Mouse (Mus musculus) CH12.LX (cell line): ENCODE results near the gene Serp1. TPM values are rescaled to one million over a fixed set of nuclear protein-coding genes. Genes with fewer than 3 reads are reported as not detected.
A peak's percentile ranks its signal among the peaks of the same experiment; 100 is the strongest.

Experiments
- DNase-seq: peaks from one replicate; pipeline ENCODE4 v3.0.0-alpha.2; 2013; ENCODE audit errors: extremely low read depth
- H3K27ac ChIP-seq: 2 replicates; pipeline ENCODE4 v1.5.1; 2012; ENCODE audit warnings: low read depth, mild to moderate bottlenecking, control low read depth, moderate library complexity; ENCODE audit not compliant: insufficient read depth
- H3K27me3 ChIP-seq: replicated peaks from 2 replicates; pipeline ENCODE3; 2012; ENCODE audit warnings: inconsistent platforms
- H3K36me3 ChIP-seq, 2 experiments: replicated peaks in 1 of 2; 2 replicates each; pipeline versions ENCODE3 to v1.6.1; 2012; ENCODE audit warnings: inconsistent platforms in 1 of 2, low read length in 1 of 2, mild to moderate bottlenecking in 1 of 2, mixed read lengths in 1 of 2, moderate library complexity in 1 of 2; ENCODE audit not compliant: control insufficient read depth in 1 of 2, insufficient read depth in 1 of 2
- H3K4me1 ChIP-seq, 2 experiments: 2 replicates each; pipeline ENCODE4 v1.6.1; 2012; ENCODE audit warnings: inconsistent platforms in 1 of 2, moderate library complexity in 1 of 2; ENCODE audit not compliant: insufficient read depth in 2 of 2, control insufficient read depth in 1 of 2
- H3K4me2 ChIP-seq: 2 replicates; pipeline ENCODE4 v1.6.1; 2012; ENCODE audit warnings: low read depth, mild to moderate bottlenecking, control low read depth; ENCODE audit not compliant: poor library complexity, insufficient read depth, severe bottlenecking
- H3K4me3 ChIP-seq, 3 experiments: fragments of 150-350 bp in 1 of 3; sonication (generic) in 1 of 3; replicated peaks in 1 of 3; 2 replicates each; pipeline versions ENCODE3 to v1.5.1; 2011 to 2012; ENCODE audit warnings: low read depth in 2 of 3, low read length in 2 of 3, mild to moderate bottlenecking in 2 of 3, moderate library complexity in 2 of 3, control low read depth in 1 of 3, improper control_type of control experiment in 1 of 3, inconsistent platforms in 1 of 3, mixed read lengths in 1 of 3; ENCODE audit not compliant: poor library complexity in 1 of 3
- H3K79me2 ChIP-seq: replicated peaks from 2 replicates; pipeline ENCODE4 v1.6.1; 2012; ENCODE audit warnings: mild to moderate bottlenecking, moderate library complexity; ENCODE audit not compliant: control insufficient read depth, poor library complexity, insufficient read depth, severe bottlenecking; ENCODE audit errors: extremely low read depth
- H3K9ac ChIP-seq: 2 replicates; pipeline ENCODE4 v1.6.1; 2012; ENCODE audit warnings: low read depth, mild to moderate bottlenecking, control low read depth, moderate library complexity; ENCODE audit not compliant: insufficient read depth
- H3K9me3 ChIP-seq: replicated peaks from 2 replicates; pipeline ENCODE3; 2012; ENCODE audit warnings: low read length, inconsistent platforms, mixed read lengths
- CHD1 ChIP-seq: IDR thresholded peaks from 2 replicates; pipeline ENCODE4 v1.6.1; 2012; ENCODE audit warnings: low read depth, low read length, improper control_type of control experiment, inconsistent platforms
- CHD2 ChIP-seq: IDR thresholded peaks from 2 replicates; pipeline ENCODE4 v1.6.1; 2011; ENCODE audit warnings: low read length, improper control_type of control experiment
- CTCF ChIP-seq, 2 experiments: IDR thresholded peaks in 1 of 2; conservative IDR thresholded peaks in 1 of 2; 2 replicates each; pipeline ENCODE4 v1.5.1; 2011 to 2012; ENCODE audit warnings: low read depth in 2 of 2, low read length in 2 of 2, improper control_type of control experiment in 1 of 2, inconsistent platforms in 1 of 2, mild to moderate bottlenecking in 1 of 2, moderate library complexity in 1 of 2
- ELF1 ChIP-seq: IDR thresholded peaks from 2 replicates; pipeline ENCODE4 v1.6.1; 2014; ENCODE audit warnings: low read depth, mild to moderate bottlenecking, inconsistent platforms, low read length, improper control_type of control experiment
- GABPA ChIP-seq: IDR thresholded peaks from 2 replicates; pipeline ENCODE4 v1.6.1; 2012; ENCODE audit warnings: low read depth, low read length, improper control_type of control experiment, inconsistent platforms; ENCODE audit not compliant: insufficient replicate concordance
- HCFC1 ChIP-seq: IDR thresholded peaks from 2 replicates; pipeline ENCODE4 v1.6.1; 2012; ENCODE audit warnings: low read depth, mild to moderate bottlenecking, inconsistent platforms, low read length, improper control_type of control experiment
- IRF4 ChIP-seq: IDR thresholded peaks from 2 replicates; pipeline ENCODE4 v1.6.1; 2014; ENCODE audit warnings: low read depth, mild to moderate bottlenecking, inconsistent platforms, low read length, improper control_type of control experiment
- KAT2A ChIP-seq: IDR thresholded peaks from 2 replicates; pipeline ENCODE4 v1.6.1; 2012; ENCODE audit warnings: low read length, improper control_type of control experiment, inconsistent platforms; ENCODE audit not compliant: insufficient replicate concordance
- MAFK ChIP-seq: IDR thresholded peaks from 2 replicates; pipeline ENCODE4 v1.6.1; 2011; ENCODE audit warnings: low read length, improper control_type of control experiment; ENCODE audit not compliant: insufficient replicate concordance
- NELFE ChIP-seq: IDR thresholded peaks from 2 replicates; pipeline ENCODE4 v1.6.1; 2011; ENCODE audit warnings: low read depth, low read length, improper control_type of control experiment
- NRF1 ChIP-seq: IDR thresholded peaks from 2 replicates; pipeline ENCODE4 v1.6.1; 2014; ENCODE audit warnings: low read depth, mild to moderate bottlenecking, inconsistent platforms, low read length, improper control_type of control experiment, moderate library complexity
- PAX5 ChIP-seq: IDR thresholded peaks from 2 replicates; pipeline ENCODE4 v1.6.1; 2012; ENCODE audit warnings: low read length, inconsistent platforms, mixed read lengths
- POLR2A ChIP-seq: IDR thresholded peaks from 2 replicates; pipeline ENCODE4 v1.6.1; 2011; ENCODE audit warnings: low read depth, mild to moderate bottlenecking, improper control_type of control experiment, low read length
- POLR2AphosphoS2 ChIP-seq: IDR thresholded peaks from 2 replicates; pipeline ENCODE4 v1.6.1; 2011; ENCODE audit warnings: low read depth, low read length, improper control_type of control experiment
- RAD21 ChIP-seq: IDR thresholded peaks from 2 replicates; pipeline ENCODE4 v1.6.1; 2011; ENCODE audit warnings: low read depth, mild to moderate bottlenecking, low read length, improper control_type of control experiment, moderate library complexity
- RCOR1 ChIP-seq: conservative IDR thresholded peaks from 2 replicates; pipeline ENCODE4 v1.6.1; 2012; ENCODE audit warnings: low read depth, mild to moderate bottlenecking, inconsistent platforms, low read length, improper control_type of control experiment
- SMC3 ChIP-seq: IDR thresholded peaks from 2 replicates; pipeline ENCODE4 v1.6.1; 2011; ENCODE audit warnings: low read depth, low read length, improper control_type of control experiment
- TCF12 ChIP-seq: IDR thresholded peaks from 2 replicates; pipeline ENCODE4 v1.6.1; 2014; ENCODE audit warnings: low read depth, mild to moderate bottlenecking, inconsistent platforms, low read length, improper control_type of control experiment
- ZC3H11A ChIP-seq: IDR thresholded peaks from 2 replicates; pipeline ENCODE4 v1.6.1; 2012; ENCODE audit warnings: low read depth, mild to moderate bottlenecking, inconsistent platforms, low read length, improper control_type of control experiment
- ZNF384 ChIP-seq: IDR thresholded peaks from 2 replicates; pipeline ENCODE4 v1.6.1; 2012; ENCODE audit warnings: low read depth, low read length, improper control_type of control experiment, inconsistent platforms
- dilution Hi-C: fragments of 300-500 bp; cut with MboI; formaldehyde crosslinking; loops from 2 replicates; pipeline ENCODE4 v1.14.3; 2020; ENCODE audit warnings: low sequenced_read_pairs; ENCODE audit not compliant: extremely low pct_unique_long_range_greater_than_20kb, extremely low pct_ligation_motif_present
- in situ Hi-C: fragments of 300-500 bp; cut with MboI; formaldehyde crosslinking; loops from 3 replicates; pipeline ENCODE4 v1.14.3; 2019; ENCODE audit warnings: low sequenced_read_pairs, low pct_ligation_motif_present, low pct_unique_long_range_greater_than_20kb, mixed read lengths
- polyA plus RNA-seq: library from polyadenylated mRNA; unstranded; fragments of >175 nt; gene quantifications from 2 replicates; pipeline ENCODE4 v1.2.1, GENCODE M21; 2012; ENCODE audit warnings: low read depth; ENCODE audit not compliant: insufficient read length
- total RNA-seq, 2 experiments: library from RNA; depleted of rRNA; stranded (reverse); fragments of 300-350 nt in 1 of 2; fragments of >200 nt in 1 of 2; gene quantifications; 2 replicates each; pipeline ENCODE4 v1.2.3; 2012 to 2014

The Serp1 gene
- total and polyA plus RNA-seq, 3 experiments = 219 to 470 (median 298) TPM

DNA sequence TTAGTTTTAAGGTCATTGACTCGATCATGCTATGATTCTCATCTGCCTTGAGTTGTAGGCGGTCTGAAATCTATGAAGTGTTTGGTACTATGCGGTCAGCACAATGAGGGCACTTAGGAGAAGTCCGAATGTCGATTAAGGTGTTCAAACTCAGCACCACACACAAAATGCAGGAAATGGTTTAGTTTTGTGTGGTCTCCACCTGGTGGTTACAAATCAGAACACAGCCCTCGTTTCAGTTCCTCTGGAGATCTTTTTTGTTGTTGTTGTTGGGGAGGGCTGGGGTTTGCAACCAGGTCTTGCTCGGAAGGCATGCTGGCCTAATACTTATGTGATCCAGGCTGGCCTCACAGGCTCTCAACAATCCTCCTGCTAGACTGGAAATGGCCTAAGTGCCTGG, 34.9 kb downstream of the Serp1 start:
- DNase-seq = no peak
- Histone ChIP-seq H3K4me1 (peaks cover 0 to 4% of the 10 kb centered on the region in 2 experiments; a peak in 1 of 4 replicates), H3K4me3 (no peak overlapping the region), H3K27me3 (no peaks in the 10 kb centered on the region), H3K27ac (no peak overlapping the region), H3K9me3 (peaks cover 8% of the 10 kb centered on the region), H3K36me3 (no peaks in the 10 kb centered on the region), H3K79me2 (no peaks in the 10 kb centered on the region), H3K4me2 (no peak overlapping the region), H3K9ac (no peak overlapping the region)
- in situ Hi-C loops = loop anchor here (10.0 to 25.0 kb wide), 2 partner anchors 326 to 653 kb away; partner anchors contain the start of gene Pfn2
- TF ChIP-seq KAT2A = no peak
- no peak for TF ChIP-seq GABPA
- TF ChIP-seq CHD2 = no peak
- peak; percentile 57 for TF ChIP-seq SMC3
- no peak for TF ChIP-seq IRF4
- TF ChIP-seq RCOR1 = no peak
- TF ChIP-seq PAX5 = no peak
- TF ChIP-seq ZNF384 = no peak
- TF ChIP-seq MAFK = no peak
- peak; percentile 42 for TF ChIP-seq RAD21
- no peak for TF ChIP-seq POLR2A
- no peak for TF ChIP-seq HCFC1
- TF ChIP-seq ZC3H11A = no peak
- TF ChIP-seq CTCF (conservative IDR thresholded peaks at IDR 0.05 in 1 of 2, IDR thresholded peaks at IDR 0.05 in 1 of 2; ENCODE audit: low read depth in 2 of 2, low read length in 2 of 2) = peak in 1 of 2 experiments; percentile 62; a peak in 2 of 4 replicates
- no peak for TF ChIP-seq TCF12
- no peak for TF ChIP-seq ELF1
- dilution Hi-C loops = no loop called here

- in situ Hi-C loops = loop anchor here (25.0 kb wide), 1 partner anchor 651 kb away; the partner anchor contains the start of gene Pfn2
- TF ChIP-seq NELFE (no peak), CTCF (conservative IDR thresholded peaks at IDR 0.05 in 1 of 2, IDR thresholded peaks at IDR 0.05 in 1 of 2; ENCODE audit: low read depth in 2 of 2, low read length in 2 of 2) (peak in 1 of 2 experiments; percentile 32; a peak in 2 of 4 replicates), RAD21 (peak; percentile 1), NRF1 (no peak), CHD1 (no peak), POLR2AphosphoS2 (no peak)
- Histone ChIP-seq H3K4me2 (no peak overlapping the region), H3K27me3 (no peaks in the 10 kb centered on the region), H3K9me3 (peaks cover 8% of the 10 kb centered on the region), H3K9ac (no peak overlapping the region), H3K4me3 (no peak overlapping the region), H3K36me3 (no peaks in the 10 kb centered on the region), H3K27ac (no peak overlapping the region), H3K79me2 (no peaks in the 10 kb centered on the region), H3K4me1 (peaks cover 0 to 4% of the 10 kb centered on the region in 2 experiments; a peak in 1 of 4 replicates)
- dilution Hi-C loops = no loop called here
- DNase-seq = no peak
Measured at GRCm38 (mm10) chr3:58487999-58488775, 37.5 kb downstream of the Serp1 start.
